Mouse (Mus musculus): Measurements from ENCODE around the gene Hcn2. TPM values are rescaled to one million over a fixed set of nuclear protein-coding genes. Genes with fewer than 3 reads are reported as not detected.

The Hcn2 gene
- polyA plus RNA-seq, 1 experiment from 2014 or later, result 0.21 TPM

- DNase-seq (ENCODE audit: low spot score), result no peak
- 84% methylated on average over 13 of the region's 13 CpGs for WGBS
- Histone ChIP-seq H3K9me3 (replicated peaks; ENCODE audit: control insufficient read depth, low read length) (no peaks in the 10 kb centered on the region), H3K9ac (replicated peaks; ENCODE audit: low read length) (no peak overlapping the region), H3K27ac (replicated peaks; ENCODE audit: low read depth, low read length) (no peak overlapping the region), H3K4me1 (ENCODE audit: control insufficient read depth, insufficient read depth, low read length) (no peaks in the 10 kb centered on the region), H3K36me3 (replicated peaks; ENCODE audit: control insufficient read depth, insufficient read depth, low read depth, low read length) (no peaks in the 10 kb centered on the region), H3K4me3 (ENCODE audit: low read depth, low read length) (no peak overlapping the region), H3K4me2 (ENCODE audit: low read depth, low read length) (no peak overlapping the region), H3K27me3 (ENCODE audit: control insufficient read depth, insufficient read depth, low read length) (no peaks in the 10 kb centered on the region)
- ATAC-seq (replicated peaks; ENCODE audit: insufficient number of reproducible peaks, low FRiP score, low TSS enrichment, low read depth), result 0 out of 2 replicates have a peak, but pooled peaks have one; percentile 14
These were observed 13.0 kb downstream of the Hcn2 start for GRCm38 (mm10) chr10:79729357-79729965.

GRCm38 (mm10) chr10:79732500-79732899 is 16.1 kb downstream of the Hcn2 start:
- Histone ChIP-seq H3K9me3 (replicated peaks; ENCODE audit: control insufficient read depth, low read length) (no peaks in the 10 kb centered on the region), H3K4me3 (ENCODE audit: low read depth, low read length) (no peak overlapping the region), H3K27me3 (ENCODE audit: control insufficient read depth, insufficient read depth, low read length) (peaks cover 5% of the 10 kb centered on the region; the same call in 1 of the 2 replicates), H3K36me3 (replicated peaks; ENCODE audit: control insufficient read depth, insufficient read depth, low read depth, low read length) (peaks cover 11% of the 10 kb centered on the region), H3K9ac (replicated peaks; ENCODE audit: low read length) (no peak overlapping the region), H3K27ac (replicated peaks; ENCODE audit: low read depth, low read length) (no peak overlapping the region), H3K4me2 (ENCODE audit: low read depth, low read length) (no peak overlapping the region), H3K4me1 (ENCODE audit: control insufficient read depth, insufficient read depth, low read length) (no peaks in the 10 kb centered on the region)
- ATAC-seq (replicated peaks; ENCODE audit: insufficient number of reproducible peaks, low FRiP score, low TSS enrichment, low read depth), result no peak
- WGBS, result 93% methylated on average over 1 of the region's 1 CpGs
- DNase-seq (ENCODE audit: low spot score), result no peak

DNA sequence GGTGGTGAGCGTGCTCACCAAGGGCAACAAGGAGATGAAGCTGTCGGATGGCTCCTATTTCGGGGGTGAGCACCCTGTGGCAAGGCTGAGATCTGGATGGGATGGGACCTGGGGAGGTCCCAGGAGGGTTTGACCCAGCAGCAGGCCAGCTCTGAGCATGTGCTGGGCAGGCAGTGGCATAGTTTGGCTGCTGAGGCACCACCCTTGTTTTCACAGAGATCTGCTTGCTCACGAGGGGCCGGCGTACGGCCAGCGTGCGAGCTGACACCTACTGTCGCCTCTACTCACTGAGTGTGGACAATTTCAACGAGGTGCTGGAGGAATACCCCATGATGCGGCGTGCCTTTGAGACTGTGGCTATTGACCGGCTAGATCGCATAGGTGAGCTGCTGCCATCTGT is 17.4 kb downstream of the Hcn2 start:
- Histone ChIP-seq H3K9me3 (replicated peaks; ENCODE audit: control insufficient read depth, low read length) (peaks cover 6% of the 10 kb centered on the region), H3K4me3 (ENCODE audit: low read depth, low read length) (no peak overlapping the region), H3K36me3 (replicated peaks; ENCODE audit: control insufficient read depth, insufficient read depth, low read depth, low read length) (peaks cover 25% of the 10 kb centered on the region), H3K27ac (replicated peaks; ENCODE audit: low read depth, low read length) (no peak overlapping the region), H3K4me2 (ENCODE audit: low read depth, low read length) (no peak overlapping the region), H3K27me3 (ENCODE audit: control insufficient read depth, insufficient read depth, low read length) (peaks cover 5% of the 10 kb centered on the region; the same call in 1 of the 2 replicates), H3K9ac (replicated peaks; ENCODE audit: low read length) (no peak overlapping the region), H3K4me1 (ENCODE audit: control insufficient read depth, insufficient read depth, low read length) (no peaks in the 10 kb centered on the region)
- 96% methylated on average over 15 of the region's 15 CpGs for WGBS
- DNase-seq (ENCODE audit: low spot score) (no peak), ATAC-seq (replicated peaks; ENCODE audit: insufficient number of reproducible peaks, low FRiP score, low TSS enrichment, low read depth) (no peak)

DNA sequence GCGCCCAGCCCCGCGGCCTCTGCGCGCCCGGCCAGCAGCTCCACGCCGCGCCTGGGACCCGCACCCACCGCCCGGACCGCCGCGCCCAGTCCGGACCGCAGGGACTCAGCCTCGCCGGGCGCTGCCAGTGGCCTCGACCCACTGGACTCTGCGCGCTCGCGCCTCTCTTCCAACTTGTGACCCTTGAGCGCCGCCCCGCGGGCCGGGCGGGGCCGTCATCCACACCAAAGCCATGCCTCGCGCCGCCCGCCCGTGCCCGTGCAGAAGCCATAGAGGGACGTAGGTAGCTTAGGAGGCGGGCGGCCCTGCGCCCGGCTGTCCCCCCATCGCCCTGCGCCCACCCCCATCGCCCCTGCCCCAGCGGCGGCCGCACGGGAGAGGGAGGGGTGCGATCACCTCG is 18.9 kb downstream of the Hcn2 start:
- Histone ChIP-seq H3K9ac (replicated peaks; ENCODE audit: low read length) (no peak overlapping the region), H3K4me3 (ENCODE audit: low read depth, low read length) (no peak overlapping the region), H3K4me1 (ENCODE audit: control insufficient read depth, insufficient read depth, low read length) (no peaks in the 10 kb centered on the region), H3K9me3 (replicated peaks; ENCODE audit: control insufficient read depth, low read length) (peaks cover 9% of the 10 kb centered on the region), H3K27ac (replicated peaks; ENCODE audit: low read depth, low read length) (no peak overlapping the region), H3K4me2 (ENCODE audit: low read depth, low read length) (peak overlapping the region; percentile 13; the same call in 1 of the 2 replicates), H3K27me3 (ENCODE audit: control insufficient read depth, insufficient read depth, low read length) (peaks cover 5% of the 10 kb centered on the region; the same call in 1 of the 2 replicates), H3K36me3 (replicated peaks; ENCODE audit: control insufficient read depth, insufficient read depth, low read depth, low read length) (peaks cover 39% of the 10 kb centered on the region)
- 17% methylated on average over 26 of the region's 52 CpGs for WGBS
- ATAC-seq (replicated peaks; ENCODE audit: insufficient number of reproducible peaks, low FRiP score, low TSS enrichment, low read depth), result no peak
- DNase-seq (ENCODE audit: low spot score), result no peak

- H3K27me3 ChIP-seq (ENCODE audit: control insufficient read depth, insufficient read depth, low read length), result peaks cover 5% of the 10 kb centered on the region; the same call in 1 of the 2 replicates
- no peak for ATAC-seq (replicated peaks; ENCODE audit: insufficient number of reproducible peaks, low FRiP score, low TSS enrichment, low read depth)
- no peak overlapping the region for H3K4me3 ChIP-seq (ENCODE audit: low read depth, low read length)
- H3K9me3 ChIP-seq (replicated peaks; ENCODE audit: control insufficient read depth, low read length), result peaks cover 9% of the 10 kb centered on the region
- no peak for DNase-seq (ENCODE audit: low spot score)
- no peak overlapping the region for H3K9ac ChIP-seq (replicated peaks; ENCODE audit: low read length)
- no peak overlapping the region for H3K27ac ChIP-seq (replicated peaks; ENCODE audit: low read depth, low read length)
- H3K4me2 ChIP-seq (ENCODE audit: low read depth, low read length), result no peak overlapping the region
- WGBS, result 94% methylated on average over 14 of the region's 14 CpGs
- no peaks in the 10 kb centered on the region for H3K4me1 ChIP-seq (ENCODE audit: control insufficient read depth, insufficient read depth, low read length)
- peaks cover 50% of the 10 kb centered on the region for H3K36me3 ChIP-seq (replicated peaks; ENCODE audit: control insufficient read depth, insufficient read depth, low read depth, low read length)
These were observed 20.3 kb downstream of the Hcn2 start for GRCm38 (mm10) chr10:79736706-79737105.

DNA sequence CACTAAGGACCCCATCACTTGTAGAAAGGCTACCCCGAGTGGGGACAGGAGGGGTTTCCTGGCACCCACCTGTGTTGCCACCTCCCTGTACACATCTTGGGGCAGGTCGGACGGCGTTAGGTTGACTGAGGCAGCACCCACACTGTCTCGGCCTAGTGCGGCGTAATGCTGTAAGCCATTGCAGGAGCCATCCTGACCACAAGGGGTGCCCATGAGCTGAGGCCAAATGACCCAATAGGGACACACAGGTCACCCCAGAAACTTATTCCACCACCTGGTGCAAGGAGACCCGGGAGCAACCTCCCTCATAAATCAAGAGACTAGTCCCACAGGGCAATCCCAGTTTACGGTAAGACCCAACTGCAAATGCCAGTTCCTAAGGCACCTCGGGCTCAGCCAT is 21.8 kb downstream of the Hcn2 start:
- Histone ChIP-seq H3K4me2 (ENCODE audit: low read depth, low read length) (no peak overlapping the region), H3K36me3 (replicated peaks; ENCODE audit: control insufficient read depth, insufficient read depth, low read depth, low read length) (peaks cover 55% of the 10 kb centered on the region), H3K9me3 (replicated peaks; ENCODE audit: control insufficient read depth, low read length) (peaks cover 9% of the 10 kb centered on the region), H3K27ac (replicated peaks; ENCODE audit: low read depth, low read length) (no peak overlapping the region), H3K4me1 (ENCODE audit: control insufficient read depth, insufficient read depth, low read length) (no peaks in the 10 kb centered on the region), H3K9ac (replicated peaks; ENCODE audit: low read length) (no peak overlapping the region), H3K27me3 (ENCODE audit: control insufficient read depth, insufficient read depth, low read length) (peaks cover 5% of the 10 kb centered on the region; the same call in 1 of the 2 replicates), H3K4me3 (ENCODE audit: low read depth, low read length) (no peak overlapping the region)
- ATAC-seq (replicated peaks; ENCODE audit: insufficient number of reproducible peaks, low FRiP score, low TSS enrichment, low read depth), result no peak
- no peak for DNase-seq (ENCODE audit: low spot score)
- 88% methylated on average over 10 of the region's 10 CpGs for WGBS

DNA sequence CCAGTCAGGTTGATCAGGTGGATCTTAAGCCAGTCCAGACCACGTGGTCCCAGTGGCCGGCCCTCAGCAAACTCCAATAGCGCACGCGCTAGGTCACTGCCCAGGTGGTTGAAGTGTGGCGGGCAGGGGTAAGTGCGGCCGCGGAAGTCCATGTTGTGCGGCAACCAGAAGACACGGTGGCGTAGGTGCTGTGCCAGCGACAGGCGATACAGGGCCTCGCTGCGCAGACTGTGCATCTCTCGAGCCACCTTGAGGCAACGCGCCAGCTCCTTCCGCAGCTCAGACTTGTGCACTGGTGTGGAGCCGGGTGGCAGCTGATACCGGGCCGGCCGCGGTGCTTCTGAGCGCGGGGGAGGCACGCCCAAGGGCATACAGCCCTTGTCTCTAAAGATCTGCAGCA is 22.8 kb downstream of the Hcn2 start:
- DNase-seq (ENCODE audit: low spot score) (no peak), ATAC-seq (replicated peaks; ENCODE audit: insufficient number of reproducible peaks, low FRiP score, low TSS enrichment, low read depth) (no peak)
- 97% methylated on average over 28 of the region's 28 CpGs for WGBS
- Histone ChIP-seq H3K36me3 (replicated peaks; ENCODE audit: control insufficient read depth, insufficient read depth, low read depth, low read length) (peaks cover 55% of the 10 kb centered on the region), H3K9me3 (replicated peaks; ENCODE audit: control insufficient read depth, low read length) (peaks cover 9% of the 10 kb centered on the region), H3K4me1 (ENCODE audit: control insufficient read depth, insufficient read depth, low read length) (no peaks in the 10 kb centered on the region), H3K4me2 (ENCODE audit: low read depth, low read length) (no peak overlapping the region), H3K4me3 (ENCODE audit: low read depth, low read length) (no peak overlapping the region), H3K27me3 (ENCODE audit: control insufficient read depth, insufficient read depth, low read length) (peaks cover 5% of the 10 kb centered on the region; the same call in 1 of the 2 replicates), H3K9ac (replicated peaks; ENCODE audit: low read length) (no peak overlapping the region), H3K27ac (replicated peaks; ENCODE audit: low read depth, low read length) (no peak overlapping the region)

GRCm38 (mm10) chr10:79740863-79741262 is 24.4 kb downstream of the Hcn2 start:
- WGBS, result 69% methylated on average over 11 of the region's 11 CpGs
- Histone ChIP-seq H3K4me2 (ENCODE audit: low read depth, low read length) (no peak overlapping the region), H3K36me3 (replicated peaks; ENCODE audit: control insufficient read depth, insufficient read depth, low read depth, low read length) (peaks cover 55% of the 10 kb centered on the region), H3K9me3 (replicated peaks; ENCODE audit: control insufficient read depth, low read length) (peaks cover 9% of the 10 kb centered on the region), H3K9ac (replicated peaks; ENCODE audit: low read length) (no peak overlapping the region), H3K4me3 (ENCODE audit: low read depth, low read length) (no peak overlapping the region), H3K27me3 (ENCODE audit: control insufficient read depth, insufficient read depth, low read length) (no peaks in the 10 kb centered on the region; the same call in 1 of the 2 replicates), H3K4me1 (ENCODE audit: control insufficient read depth, insufficient read depth, low read length) (peaks cover 4% of the 10 kb centered on the region), H3K27ac (replicated peaks; ENCODE audit: low read depth, low read length) (no peak overlapping the region)
- DNase-seq (ENCODE audit: low spot score), result no peak
- no peak for ATAC-seq (replicated peaks; ENCODE audit: insufficient number of reproducible peaks, low FRiP score, low TSS enrichment, low read depth)
